Mouse (Mus musculus) lung, embryonic 15.5 days (tissue): Measurements from ENCODE around the gene Mpl. TPM values are rescaled to one million over a fixed set of nuclear protein-coding genes. Genes with fewer than 3 reads are reported as not detected.

Source experiments
- ATAC-seq: fragments of 200-750 bp; cut with Nextera tagmentation; 2 replicates; pipeline ENCODE4 v1.8.0; 2017; ENCODE audit warnings: moderate number of reproducible peaks, borderline replicate concordance; ENCODE audit not compliant: low FRiP score, low TSS enrichment; ENCODE audit errors: extremely low read depth
- H3K27ac ChIP-seq: fragments of 300-500 bp; sonication (generic); 2 replicates; pipeline ENCODE4 v1.5.1; 2015; ENCODE audit warnings: moderate library complexity, mild to moderate bottlenecking, inconsistent platforms
- H3K27me3 ChIP-seq: fragments of 300-500 bp; sonication (generic); 2 replicates; pipeline ENCODE4 v1.6.1; 2015; ENCODE audit warnings: inconsistent platforms
- H3K36me3 ChIP-seq: fragments of 300-500 bp; sonication (generic); 2 replicates; pipeline ENCODE4 v1.6.1; 2015; ENCODE audit warnings: inconsistent platforms
- H3K4me1 ChIP-seq: fragments of 300-500 bp; sonication (generic); 2 replicates; pipeline ENCODE4 v1.6.1; 2015; ENCODE audit warnings: inconsistent platforms
- H3K4me2 ChIP-seq: fragments of 300-500 bp; sonication (generic); 2 replicates; pipeline ENCODE4 v1.6.1; 2015; ENCODE audit warnings: inconsistent platforms, mild to moderate bottlenecking, moderate library complexity
- H3K4me3 ChIP-seq: fragments of 300-500 bp; sonication (generic); 2 replicates; pipeline ENCODE4 v1.5.1; 2015; ENCODE audit warnings: mild to moderate bottlenecking, inconsistent platforms
- H3K9ac ChIP-seq: fragments of 300-500 bp; sonication (generic); 2 replicates; pipeline ENCODE4 v1.6.1; 2015; ENCODE audit warnings: inconsistent platforms
- H3K9me3 ChIP-seq: fragments of 300-500 bp; sonication (generic); 2 replicates; pipeline ENCODE4 v1.6.1; 2016; ENCODE audit warnings: inconsistent platforms
- WGBS: fragments of 180-500 bp; shearing (Covaris S2); methylation state at CpG from one replicate; pipeline ENCODE4 v1.1.7; 2015; 5-methylcytosine and 5-hydroxymethylcytosine counted together
- polyA plus RNA-seq: library from polyadenylated mRNA; unstranded; fragments of >200 nt; fragmentation: Nextera tagmentation; extraction: Ambion mirVana; gene quantifications from 2 replicates; pipeline ENCODE4 v1.2.1, GENCODE M21; 2015

Gene Mpl
- 0.40 and 0.74 TPM in 2 replicates for polyA plus RNA-seq

- no peak; the same call in 1 of the 2 replicates for ATAC-seq
- no peak within 1 kb of the TSS for H3K9ac ChIP-seq
- H3K4me1 ChIP-seq = no peaks in the 10 kb centered on the region
- WGBS = 56% methylated on average over 8 of the region's 9 CpGs
- no peak within 1 kb of the TSS for H3K27ac ChIP-seq
- no peaks in the 10 kb centered on the region for H3K36me3 ChIP-seq
- no peaks in the 10 kb centered on the region for H3K9me3 ChIP-seq
- H3K4me2 ChIP-seq = no peak within 1 kb of the TSS
- no peaks in the 10 kb centered on the region for H3K27me3 ChIP-seq
- H3K4me3 ChIP-seq = no peak within 1 kb of the TSS
Observed at GRCm38 (mm10) chr4:118457345-118457975, at the start of gene Mpl. Mpl (minus strand) TSS chr4:118457513.

GRCm38 (mm10) chr4:118505551-118505950 is 48.2 kb upstream of the Mpl start:
- Histone ChIP-seq H3K4me3 (no peak overlapping the region), H3K9me3 (no peaks in the 10 kb centered on the region), H3K4me2 (no peak overlapping the region), H3K27ac (no peak overlapping the region), H3K9ac (no peak overlapping the region), H3K4me1 (peaks cover 7% of the 10 kb centered on the region; the same call in 1 of the 2 replicates), H3K27me3 (no peaks in the 10 kb centered on the region), H3K36me3 (no peaks in the 10 kb centered on the region)
- ATAC-seq = no peak
- 28% methylated on average over 3 of the region's 3 CpGs for WGBS

GRCm38 (mm10) chr4:118500792-118501191 is 43.5 kb upstream of the Mpl start:
- H3K36me3 ChIP-seq = no peaks in the 10 kb centered on the region
- no peak for ATAC-seq
- 56% methylated on average over 9 of the region's 9 CpGs for WGBS
- no peak overlapping the region for H3K9ac ChIP-seq
- H3K9me3 ChIP-seq = no peaks in the 10 kb centered on the region
- H3K4me1 ChIP-seq = no peaks in the 10 kb centered on the region
- H3K27me3 ChIP-seq = no peaks in the 10 kb centered on the region
- no peak overlapping the region for H3K27ac ChIP-seq
- H3K4me3 ChIP-seq = no peak overlapping the region
- no peak overlapping the region for H3K4me2 ChIP-seq

GRCm38 (mm10) chr4:118500171-118500724 is 42.9 kb upstream of the Mpl start:
- WGBS = 50% methylated on average over 6 of the region's 6 CpGs
- H3K9me3 ChIP-seq = no peaks in the 10 kb centered on the region
- no peaks in the 10 kb centered on the region for H3K27me3 ChIP-seq
- no peak for ATAC-seq
- no peak overlapping the region for H3K4me3 ChIP-seq
- no peak overlapping the region for H3K27ac ChIP-seq
- H3K36me3 ChIP-seq = no peaks in the 10 kb centered on the region
- H3K4me1 ChIP-seq = no peaks in the 10 kb centered on the region
- no peak overlapping the region for H3K9ac ChIP-seq
- H3K4me2 ChIP-seq = no peak overlapping the region

- Histone ChIP-seq H3K9ac (no peak overlapping the region), H3K9me3 (no peaks in the 10 kb centered on the region), H3K27me3 (no peaks in the 10 kb centered on the region), H3K4me2 (no peak overlapping the region), H3K36me3 (no peaks in the 10 kb centered on the region), H3K4me3 (no peak overlapping the region), H3K4me1 (no peaks in the 10 kb centered on the region), H3K27ac (peak overlapping the region; percentile 32; the same call in 1 of the 2 replicates)
- ATAC-seq = no peak
- 69% methylated on average over 10 of the region's 10 CpGs for WGBS
Observed at GRCm38 (mm10) chr4:118490461-118490860, 33.1 kb upstream of the Mpl start.

- Histone ChIP-seq H3K27me3 (no peaks in the 10 kb centered on the region), H3K4me3 (peak within 1 kb of the TSS; percentile 28), H3K9me3 (no peaks in the 10 kb centered on the region), H3K27ac (peak within 1 kb of the TSS; percentile 53; the same call in 1 of the 2 replicates), H3K4me2 (peak within 1 kb of the TSS; percentile 44), H3K4me1 (no peaks in the 10 kb centered on the region), H3K36me3 (no peaks in the 10 kb centered on the region), H3K9ac (0 out of 2 replicates have a peak within 1 kb of the TSS, but pooled peaks have one; percentile 10)
- WGBS = 58% methylated on average over 8 of the region's 8 CpGs
- ATAC-seq = peak; percentile 94
Observed at GRCm38 (mm10) chr4:118489717-118490132, 32.4 kb upstream of the Mpl start, which contains the start of gene Tie1. Tie1 (minus strand) TSS chr4:118490061.

GRCm38 (mm10) chr4:118476773-118477530 is 19.6 kb upstream of the Mpl start:
- H3K4me2 ChIP-seq = no peak overlapping the region

GRCm38 (mm10) chr4:118472687-118473086 is 15.4 kb upstream of the Mpl start:
- Histone ChIP-seq H3K9me3 (no peaks in the 10 kb centered on the region), H3K4me1 (no peaks in the 10 kb centered on the region), H3K4me2 (no peak overlapping the region), H3K4me3 (no peak overlapping the region), H3K27ac (no peak overlapping the region), H3K9ac (no peak overlapping the region), H3K36me3 (no peaks in the 10 kb centered on the region), H3K27me3 (no peaks in the 10 kb centered on the region)
- no peak for ATAC-seq
- 88% methylated on average over 11 of the region's 11 CpGs for WGBS

More at GRCm38 (mm10) chr4:118476773-118477530, 19.6 kb upstream of the Mpl start:
- no peak overlapping the region for H3K27ac ChIP-seq
- H3K36me3 ChIP-seq = no peaks in the 10 kb centered on the region
- H3K9me3 ChIP-seq = no peaks in the 10 kb centered on the region
- no peaks in the 10 kb centered on the region for H3K27me3 ChIP-seq
- no peak for ATAC-seq
- H3K9ac ChIP-seq = no peak overlapping the region
- no peaks in the 10 kb centered on the region for H3K4me1 ChIP-seq
- no peak overlapping the region for H3K4me3 ChIP-seq
- 62% methylated on average over 15 of the region's 15 CpGs for WGBS

- Histone ChIP-seq H3K27ac (no peak overlapping the region), H3K4me1 (no peaks in the 10 kb centered on the region), H3K27me3 (no peaks in the 10 kb centered on the region), H3K9ac (no peak overlapping the region), H3K4me2 (no peak overlapping the region), H3K36me3 (no peaks in the 10 kb centered on the region), H3K9me3 (no peaks in the 10 kb centered on the region), H3K4me3 (no peak overlapping the region)
- 64% methylated on average over 6 of the region's 6 CpGs for WGBS
- ATAC-seq = no peak
Observed at GRCm38 (mm10) chr4:118471281-118471680, 14.0 kb upstream of the Mpl start.

- Histone ChIP-seq H3K4me2 (no peak overlapping the region), H3K9ac (no peak overlapping the region), H3K36me3 (no peaks in the 10 kb centered on the region), H3K4me1 (no peaks in the 10 kb centered on the region), H3K27me3 (no peaks in the 10 kb centered on the region), H3K4me3 (no peak overlapping the region), H3K9me3 (no peaks in the 10 kb centered on the region), H3K27ac (no peak overlapping the region)
- no peak for ATAC-seq
- 33% methylated on average over 11 of the region's 11 CpGs for WGBS
Observed at GRCm38 (mm10) chr4:118465697-118466163, 8.4 kb upstream of the Mpl start.

- no peak for ATAC-seq
- no peaks in the 10 kb centered on the region for H3K36me3 ChIP-seq
- 88% methylated on average over 3 of the region's 3 CpGs for WGBS
- H3K27ac ChIP-seq = no peak overlapping the region
- no peak overlapping the region for H3K4me2 ChIP-seq
- no peaks in the 10 kb centered on the region for H3K4me1 ChIP-seq
- no peaks in the 10 kb centered on the region for H3K9me3 ChIP-seq
- no peaks in the 10 kb centered on the region for H3K27me3 ChIP-seq
- no peak overlapping the region for H3K4me3 ChIP-seq
- H3K9ac ChIP-seq = no peak overlapping the region
Observed at GRCm38 (mm10) chr4:118464956-118465355, 7.6 kb upstream of the Mpl start.
